Mouse (Mus musculus): ENCODE results near the gene Nrip3.

- TF ChIP-seq EP300 (IDR thresholded peaks at IDR 0.05) (no peak), CTCF (IDR thresholded peaks at IDR 0.05) (no peak)
These were observed 25.5 kb downstream of the Nrip3 start for GRCm38 (mm10) chr7:109756291-109756690.
